Mouse (Mus musculus) limb, embryonic 12.5 days (tissue): ENCODE data around the gene Tac4. TPM values are rescaled to one million over a fixed set of nuclear protein-coding genes. Genes with fewer than 3 reads are reported as not detected.

Experiments
- ATAC-seq: fragments of 200-750 bp; cut with Nextera tagmentation; 2 replicates; pipeline ENCODE4 v1.8.0; 2017; ENCODE audit warnings: low read depth, moderate TSS enrichment; ENCODE audit not compliant: insufficient number of reproducible peaks, insufficient read depth, low FRiP score, low TSS enrichment
- H3K27ac ChIP-seq: fragments of 300-500 bp; sonication (generic); 2 replicates; pipeline ENCODE4 v1.5.1; 2016; ENCODE audit warnings: mild to moderate bottlenecking, moderate library complexity
- H3K27me3 ChIP-seq: fragments of 300-500 bp; sonication (generic); 2 replicates; pipeline ENCODE4 v1.6.1; 2016; ENCODE audit warnings: mild to moderate bottlenecking, moderate library complexity
- H3K36me3 ChIP-seq: fragments of 300-500 bp; sonication (generic); 2 replicates; pipeline ENCODE4 v1.6.1; 2016; ENCODE audit warnings: mild to moderate bottlenecking, moderate library complexity
- H3K4me1 ChIP-seq: fragments of 300-500 bp; sonication (generic); replicated peaks from 2 replicates; pipeline ENCODE4 v1.6.1; 2016
- H3K4me2 ChIP-seq: fragments of 300-500 bp; sonication (generic); 2 replicates; pipeline ENCODE4 v1.6.1; 2016; ENCODE audit warnings: mild to moderate bottlenecking, moderate library complexity
- H3K4me3 ChIP-seq: fragments of 300-500 bp; sonication (generic); replicated peaks from 2 replicates; pipeline ENCODE4 v1.5.1; 2016; ENCODE audit warnings: mild to moderate bottlenecking
- H3K9ac ChIP-seq: fragments of 300-500 bp; sonication (generic); replicated peaks from 2 replicates; pipeline ENCODE4 v1.6.1; 2016; ENCODE audit warnings: mild to moderate bottlenecking, moderate library complexity
- H3K9me3 ChIP-seq: fragments of 300-500 bp; sonication (generic); 2 replicates; pipeline ENCODE4 v1.6.1; 2016; ENCODE audit warnings: mild to moderate bottlenecking, moderate library complexity
- WGBS: fragments of 180-500 bp; shearing (Covaris S2); methylation state at CpG from one replicate; pipeline ENCODE4 v1.1.7; 2016; 5-methylcytosine and 5-hydroxymethylcytosine counted together
- polyA plus RNA-seq: library from polyadenylated mRNA; unstranded; fragments of >200 nt; fragmentation: Nextera tagmentation; extraction: Ambion mirVana; gene quantifications from 2 replicates; pipeline ENCODE4 v1.2.1, GENCODE M21; 2016

The Tac4 gene
- polyA plus RNA-seq: not detected in 2 replicates

GRCm38 (mm10) chr11:95261178-95261751 lies at the start of gene Tac4:
Gene Tac4, plus strand, starts transcription at chr11:95261529.
- no peak for ATAC-seq
- Histone ChIP-seq H3K4me1 (peaks cover 5% of the 10 kb centered on the region), H3K27ac (no peak within 1 kb of the TSS), H3K4me3 (no peak within 1 kb of the TSS), H3K36me3 (peaks cover 7% of the 10 kb centered on the region; the same call in 1 of the 2 replicates), H3K9ac (no peak within 1 kb of the TSS), H3K9me3 (no peaks in the 10 kb centered on the region), H3K4me2 (no peak within 1 kb of the TSS), H3K27me3 (peaks cover 8% of the 10 kb centered on the region; the same call in 1 of the 2 replicates)
- 73% methylated on average over 5 of the region's 5 CpGs for WGBS

DNA sequence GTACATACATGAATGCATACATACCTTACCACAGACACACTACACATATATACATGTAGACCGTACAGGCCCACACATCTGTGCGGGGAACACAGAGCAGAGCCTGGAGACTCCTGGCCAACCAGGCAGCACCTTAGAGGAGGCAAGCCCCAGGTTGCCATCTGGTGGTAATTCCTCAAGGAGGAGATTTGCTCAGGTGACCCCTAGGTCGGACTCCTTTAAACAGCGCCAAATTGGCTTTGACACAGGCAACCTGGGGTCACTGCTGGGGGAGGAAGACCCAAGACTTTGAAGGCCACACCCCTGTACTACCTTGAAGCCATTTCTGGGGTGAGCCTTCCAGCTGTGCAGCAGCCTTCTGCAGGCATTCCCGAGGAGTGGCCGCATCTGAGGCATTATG lies 47.7 kb upstream of the Tac4 start:
- no peak for ATAC-seq
- Histone ChIP-seq H3K4me3 (no peak overlapping the region), H3K4me1 (peaks cover 40% of the 10 kb centered on the region)

GRCm38 (mm10) chr11:95214305-95214704 lies 47.0 kb upstream of the Tac4 start:
- Histone ChIP-seq H3K36me3 (no peaks in the 10 kb centered on the region), H3K9ac (no peak overlapping the region; the same call in 1 of the 2 replicates), H3K27ac (0 out of 2 replicates have a peak overlapping the region, but pooled peaks have one; percentile 17), H3K4me2 (no peak overlapping the region), H3K9me3 (no peaks in the 10 kb centered on the region), H3K27me3 (peaks cover 45% of the 10 kb centered on the region), H3K4me1 (peaks cover 40% of the 10 kb centered on the region), H3K4me3 (no peak overlapping the region)
- 1% methylated on average over 5 of the region's 5 CpGs for WGBS
- no peak for ATAC-seq

More for the DNA sequence above, 47.7 kb upstream of the Tac4 start:
- H3K27ac ChIP-seq: 0 out of 2 replicates have a peak overlapping the region, but pooled peaks have one; percentile 17
- WGBS: 12% methylated on average over 6 of the region's 6 CpGs
- no peaks in the 10 kb centered on the region for H3K9me3 ChIP-seq
- no peak overlapping the region for H3K4me2 ChIP-seq
- peaks cover 38% of the 10 kb centered on the region for H3K27me3 ChIP-seq
- no peak overlapping the region for H3K9ac ChIP-seq
- no peaks in the 10 kb centered on the region for H3K36me3 ChIP-seq

DNA sequence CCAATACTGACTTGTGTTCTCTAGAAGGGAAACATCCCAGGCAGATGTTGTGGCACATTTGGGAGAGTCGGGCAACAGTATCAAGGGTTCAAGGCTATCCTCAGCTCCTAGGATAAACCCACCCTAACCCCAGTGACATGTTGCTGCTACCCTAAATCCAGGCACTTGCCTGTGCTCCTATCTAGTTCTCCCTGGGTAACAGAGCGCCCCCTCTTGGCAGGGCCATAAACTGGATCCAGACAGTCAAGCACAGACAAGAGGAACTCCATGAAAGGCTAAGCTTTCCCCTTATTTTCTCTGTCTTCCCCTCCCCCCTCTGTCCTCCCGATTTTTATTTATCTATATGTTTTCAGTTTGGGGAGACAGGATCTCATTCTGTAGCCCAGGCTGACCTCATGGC lies 45.1 kb upstream of the Tac4 start:
- Histone ChIP-seq H3K9ac (no peak overlapping the region), H3K4me3 (no peak overlapping the region), H3K27ac (no peak overlapping the region), H3K36me3 (no peaks in the 10 kb centered on the region), H3K27me3 (peaks cover 58% of the 10 kb centered on the region), H3K4me1 (peaks cover 24% of the 10 kb centered on the region), H3K9me3 (no peaks in the 10 kb centered on the region), H3K4me2 (no peak overlapping the region)
- ATAC-seq: no peak
- WGBS: 67% methylated on average over 3 of the region's 3 CpGs

GRCm38 (mm10) chr11:95219111-95219510 lies 42.2 kb upstream of the Tac4 start:
- Histone ChIP-seq H3K4me3 (no peak overlapping the region), H3K4me2 (no peak overlapping the region), H3K4me1 (peaks cover 19% of the 10 kb centered on the region), H3K27ac (no peak overlapping the region), H3K9ac (no peak overlapping the region), H3K27me3 (peaks cover 80% of the 10 kb centered on the region), H3K36me3 (no peaks in the 10 kb centered on the region), H3K9me3 (no peaks in the 10 kb centered on the region)
- 55% methylated on average over 8 of the region's 8 CpGs for WGBS
- ATAC-seq: no peak

- peaks cover 27% of the 10 kb centered on the region for H3K4me1 ChIP-seq
- no peaks in the 10 kb centered on the region for H3K9me3 ChIP-seq
- no peaks in the 10 kb centered on the region for H3K36me3 ChIP-seq
- peak overlapping the region; percentile 27; the same call in 1 of the 2 replicates for H3K9ac ChIP-seq
- no peak for ATAC-seq
- peak overlapping the region; percentile 59 for H3K4me2 ChIP-seq
- H3K4me3 ChIP-seq: peak overlapping the region; percentile 37
- peaks cover 72% of the 10 kb centered on the region for H3K27me3 ChIP-seq
- 1% methylated on average over 31 of the region's 31 CpGs for WGBS
- no peak overlapping the region for H3K27ac ChIP-seq
Observed at GRCm38 (mm10) chr11:95223473-95223872, 37.9 kb upstream of the Tac4 start.

DNA sequence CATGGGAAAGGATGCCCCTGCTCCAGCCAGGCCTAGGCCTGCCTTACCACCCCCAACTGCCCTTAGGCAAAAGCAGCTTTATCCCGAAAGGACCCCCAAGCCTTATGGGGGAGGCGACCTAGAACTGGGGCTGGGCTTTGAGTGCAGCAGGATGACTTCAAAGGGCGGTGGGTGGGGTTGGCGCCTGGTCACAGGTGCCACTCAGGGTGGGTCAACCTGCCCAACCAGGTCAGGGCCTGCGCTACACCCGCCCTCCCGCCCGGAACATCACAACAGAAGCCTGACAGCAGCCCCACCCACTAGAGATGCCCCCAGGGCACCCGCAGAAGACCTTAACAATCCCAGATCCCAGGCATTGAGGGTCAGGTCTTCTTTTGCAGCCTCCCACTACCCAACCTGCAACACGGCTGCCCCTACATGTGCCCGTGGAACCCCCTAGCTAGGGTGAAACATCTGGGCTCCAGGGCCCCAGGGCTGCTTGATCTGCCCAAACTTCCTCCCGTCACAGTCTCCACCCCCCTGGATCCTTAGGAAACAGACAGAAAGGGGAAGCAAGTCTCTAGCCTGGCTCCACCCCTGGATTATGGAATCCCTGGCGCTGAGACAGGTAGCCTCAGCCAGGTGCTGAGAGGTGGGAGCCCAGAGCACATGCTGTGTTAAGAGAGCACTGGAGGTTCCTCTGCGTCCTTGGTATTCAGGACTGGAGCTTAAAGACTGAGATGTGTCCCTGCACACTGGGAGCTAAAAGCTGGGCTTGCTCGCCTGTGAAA lies 37.0 kb upstream of the Tac4 start:
- peak overlapping the region; percentile 37; the same call in 1 of the 2 replicates for H3K4me3 ChIP-seq
- H3K9me3 ChIP-seq: no peaks in the 10 kb centered on the region
- H3K9ac ChIP-seq: no peak overlapping the region
- no peak for ATAC-seq
- peak overlapping the region; percentile 59 for H3K4me2 ChIP-seq
- H3K36me3 ChIP-seq: no peaks in the 10 kb centered on the region
- peaks cover 63% of the 10 kb centered on the region for H3K27me3 ChIP-seq
- 11% methylated on average over 15 of the region's 15 CpGs for WGBS
- peaks cover 27% of the 10 kb centered on the region for H3K4me1 ChIP-seq
- peak overlapping the region; percentile 23; the same call in 1 of the 2 replicates for H3K27ac ChIP-seq

- Histone ChIP-seq H3K36me3 (no peaks in the 10 kb centered on the region), H3K27ac (no peak overlapping the region; the same call in 1 of the 2 replicates), H3K9ac (no peak overlapping the region), H3K9me3 (no peaks in the 10 kb centered on the region), H3K4me3 (no peak overlapping the region), H3K4me2 (0 out of 2 replicates have a peak overlapping the region, but pooled peaks have one; percentile 59), H3K27me3 (peaks cover 55% of the 10 kb centered on the region), H3K4me1 (peaks cover 27% of the 10 kb centered on the region)
- 20% methylated on average over 7 of the region's 7 CpGs for WGBS
- no peak for ATAC-seq
Observed at GRCm38 (mm10) chr11:95225448-95225847, 35.9 kb upstream of the Tac4 start.

- H3K27ac ChIP-seq: 0 out of 2 replicates have a peak overlapping the region, but pooled peaks have one; percentile 3
- H3K4me1 ChIP-seq: peaks cover 27% of the 10 kb centered on the region
- 45% methylated on average over 5 of the region's 5 CpGs for WGBS
- H3K36me3 ChIP-seq: no peaks in the 10 kb centered on the region
- ATAC-seq: no peak
- H3K4me2 ChIP-seq: no peak overlapping the region
- H3K9ac ChIP-seq: no peak overlapping the region
- H3K4me3 ChIP-seq: no peak overlapping the region
- no peaks in the 10 kb centered on the region for H3K9me3 ChIP-seq
- peaks cover 43% of the 10 kb centered on the region for H3K27me3 ChIP-seq
Observed at GRCm38 (mm10) chr11:95227467-95227866, 33.9 kb upstream of the Tac4 start.

DNA sequence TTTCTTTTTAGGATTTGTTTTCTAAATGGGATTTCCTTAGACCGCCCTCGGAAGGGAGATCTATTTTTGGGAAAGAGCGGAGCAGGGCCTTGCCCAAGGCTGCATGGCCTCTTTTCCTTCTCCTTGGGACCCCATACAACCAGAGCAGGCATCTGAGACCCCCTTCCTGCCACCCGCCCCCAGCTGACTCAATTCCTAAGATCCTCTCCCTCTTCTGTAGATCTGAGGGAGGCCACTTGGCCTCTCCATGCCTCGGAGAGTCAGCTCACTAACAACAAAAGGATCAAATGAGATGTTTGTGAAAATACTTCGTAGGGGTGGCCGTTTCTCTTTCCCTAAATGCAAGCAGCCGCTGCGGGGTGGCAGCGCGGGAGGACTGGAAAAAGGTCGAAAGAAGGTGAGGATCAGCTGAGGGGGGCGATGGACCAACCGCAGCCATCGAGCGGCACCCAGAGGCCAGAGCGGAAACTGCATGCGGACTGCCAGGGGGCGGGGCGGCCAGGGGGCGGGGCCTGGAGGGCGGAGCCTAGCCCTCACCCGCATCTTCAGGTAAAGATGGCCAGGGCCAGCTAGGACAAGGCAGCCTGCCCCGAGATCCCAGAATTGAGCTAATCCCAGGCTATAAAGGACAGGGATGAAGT lies 29.5 kb upstream of the Tac4 start:
- Histone ChIP-seq H3K27me3 (peaks cover 10% of the 10 kb centered on the region), H3K36me3 (no peaks in the 10 kb centered on the region), H3K9me3 (no peaks in the 10 kb centered on the region), H3K4me1 (no peaks in the 10 kb centered on the region; the same call in 1 of the 2 replicates), H3K27ac (no peak overlapping the region), H3K9ac (no peak overlapping the region), H3K4me3 (peak overlapping the region; percentile 8), H3K4me2 (peak overlapping the region; percentile 48)
- 10% methylated on average over 24 of the region's 24 CpGs for WGBS
- ATAC-seq: no peak

DNA sequence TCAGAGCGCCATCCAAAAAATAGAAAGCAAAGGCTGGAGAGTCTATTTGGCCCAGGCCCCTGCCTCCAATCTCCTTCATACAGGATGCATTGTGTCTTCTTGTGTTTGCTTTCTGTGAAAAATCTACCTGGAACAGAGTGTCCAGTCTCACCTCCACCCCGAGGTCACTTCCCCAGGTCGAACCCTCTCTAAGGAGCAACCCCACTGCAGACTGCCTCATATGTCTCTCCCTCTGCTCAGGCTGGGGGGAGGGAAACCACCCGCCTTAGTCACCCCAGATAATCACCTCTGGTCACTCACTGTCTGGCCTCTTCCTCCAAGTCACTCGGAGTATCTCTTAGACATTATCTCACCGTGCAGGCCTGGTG lies 29.0 kb upstream of the Tac4 start:
- no peaks in the 10 kb centered on the region for H3K9me3 ChIP-seq
- peak overlapping the region; percentile 48; the same call in 1 of the 2 replicates for H3K4me2 ChIP-seq
- 37% methylated on average over 6 of the region's 6 CpGs for WGBS
- H3K9ac ChIP-seq: no peak overlapping the region
- H3K4me3 ChIP-seq: peak overlapping the region; percentile 8; the same call in 1 of the 2 replicates
- H3K27ac ChIP-seq: no peak overlapping the region
- ATAC-seq: no peak
- no peaks in the 10 kb centered on the region; the same call in 1 of the 2 replicates for H3K4me1 ChIP-seq
- H3K27me3 ChIP-seq: peaks cover 10% of the 10 kb centered on the region
- no peaks in the 10 kb centered on the region for H3K36me3 ChIP-seq
